Mouse (Mus musculus) embryo, embryonic 11.5 days (tissue): Measurements from ENCODE around the gene Nfkbid.

Source experiments
- DNase-seq: peaks from one replicate; pipeline ENCODE4 v3.0.0-alpha.2; 2012; ENCODE audit warnings: low read depth, low spot score

Gene Nfkbid

GRCm38 (mm10) chr7:30429327-30429726 is 7.8 kb downstream of the Nfkbid start:
- no peak for DNase-seq

GRCm38 (mm10) chr7:30430191-30430590 is 8.7 kb downstream of the Nfkbid start:
- no peak for DNase-seq

- DNase-seq, result no peak
Measured at GRCm38 (mm10) chr7:30431793-30432192, 10.3 kb downstream of the Nfkbid start.

GRCm38 (mm10) chr7:30434238-30434637 is 12.7 kb downstream of the Nfkbid start:
- DNase-seq, result no peak

GRCm38 (mm10) chr7:30434701-30435100 is 13.2 kb downstream of the Nfkbid start:
- no peak for DNase-seq

GRCm38 (mm10) chr7:30435156-30435555 is 13.6 kb downstream of the Nfkbid start:
- DNase-seq, result no peak

DNA sequence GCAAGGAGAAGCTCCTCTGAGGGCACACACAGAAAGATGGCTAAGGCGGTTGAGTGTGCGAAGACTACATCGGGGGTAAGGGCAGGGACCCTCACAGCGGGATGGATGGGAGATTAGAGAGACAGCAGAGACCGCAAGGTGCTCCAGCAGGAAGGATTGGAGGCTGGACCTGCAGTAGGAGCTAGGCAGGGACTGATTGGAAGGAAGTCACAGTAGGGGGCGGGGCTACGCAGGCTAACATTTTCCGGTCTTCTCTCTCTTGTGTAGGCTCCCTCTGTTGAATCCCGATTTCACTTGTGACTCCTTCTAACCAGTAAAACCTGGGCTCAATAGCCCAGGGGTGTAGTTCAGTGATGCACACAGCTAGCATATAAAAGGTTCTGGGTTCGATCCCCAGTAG is 15.3 kb downstream of the Nfkbid start:
- no peak for DNase-seq

- no peak for DNase-seq
Measured at GRCm38 (mm10) chr7:30439734-30440133, 18.2 kb downstream of the Nfkbid start.

DNA sequence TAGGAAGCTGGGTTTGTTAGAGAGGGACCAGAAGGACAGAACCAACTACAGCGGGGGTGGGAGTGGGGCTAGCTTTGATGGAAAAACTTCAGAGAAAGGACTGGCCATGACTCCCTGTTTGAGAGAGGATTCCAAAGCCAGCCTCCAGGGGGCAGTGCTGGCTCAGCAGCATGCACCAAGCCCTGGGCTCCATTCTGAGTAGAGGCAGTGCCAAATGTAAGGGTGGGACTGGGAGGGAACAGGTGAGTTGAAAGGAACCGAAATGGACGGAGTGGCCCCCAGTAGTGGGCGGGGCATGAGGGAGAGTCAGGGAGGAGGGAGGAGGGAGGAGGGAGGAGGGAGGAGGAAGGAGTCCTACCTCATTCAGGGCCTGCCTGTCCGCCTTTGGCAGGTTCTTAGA is 19.2 kb downstream of the Nfkbid start:
- no peak for DNase-seq

DNA sequence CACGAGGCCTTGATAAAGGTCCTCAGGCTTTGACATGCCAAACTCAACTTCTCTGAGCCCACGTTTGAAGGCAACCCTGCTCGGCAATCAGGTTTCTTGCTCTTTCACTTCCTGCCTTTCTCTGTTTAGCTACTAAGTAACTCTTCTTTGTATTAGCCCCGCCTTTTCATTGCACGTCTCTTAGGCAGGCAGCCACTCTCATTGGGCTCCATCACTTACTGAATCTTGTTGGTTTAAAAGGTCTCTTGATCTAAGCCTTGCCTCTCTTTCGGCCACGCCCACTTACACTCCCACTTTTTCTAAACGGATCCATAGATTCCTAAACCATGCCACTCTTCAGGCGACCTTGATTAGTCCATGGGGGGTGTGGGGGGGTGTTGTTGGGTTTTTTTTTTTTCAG is 22.2 kb downstream of the Nfkbid start:
- DNase-seq, result no peak

DNA sequence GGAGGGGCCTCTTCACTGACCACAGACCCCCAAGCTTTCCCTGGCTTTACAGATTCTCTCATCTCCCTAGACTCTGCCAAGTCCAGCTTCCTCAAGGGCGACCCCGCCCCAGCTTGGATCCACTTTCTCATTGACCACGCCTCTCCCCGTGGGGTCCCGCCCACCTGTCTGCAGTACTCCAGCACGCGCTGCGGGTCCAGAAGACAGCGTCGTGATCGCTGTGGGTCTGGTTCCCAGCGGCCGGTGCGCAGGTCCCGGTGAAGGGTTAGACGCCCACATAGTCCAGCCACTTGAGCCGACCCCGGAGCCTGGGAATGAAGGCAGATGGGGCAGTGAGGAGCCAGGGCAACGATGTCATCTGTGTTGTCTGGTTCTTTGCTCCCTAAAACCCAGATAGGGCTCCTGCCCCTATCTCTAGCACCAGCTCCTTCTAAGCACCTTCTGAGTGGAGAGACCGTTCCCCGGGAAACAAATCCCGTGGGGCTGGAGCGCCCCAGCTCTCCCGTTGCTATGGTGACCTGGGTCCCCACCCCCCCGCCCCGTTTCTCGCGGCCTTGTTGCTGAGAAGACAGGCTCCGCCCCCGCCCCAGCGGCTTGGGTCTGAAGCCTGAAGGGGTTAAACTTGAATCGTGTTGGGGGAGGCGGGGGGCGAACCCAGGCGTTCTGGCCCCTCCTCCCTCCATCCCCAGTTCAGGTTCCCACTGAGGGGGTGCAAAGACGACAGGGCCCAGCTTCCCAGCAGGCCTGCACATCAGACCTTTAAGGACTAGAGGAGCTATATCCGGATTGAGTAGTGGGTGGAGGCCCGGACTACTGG is 22.8 kb downstream of the Nfkbid start:
- DNase-seq, result no peak

GRCm38 (mm10) chr7:30444971-30445751 is 23.6 kb downstream of the Nfkbid start, which contains the start of gene Aplp1:
Aplp1 (minus strand) TSS chr7:30445535.
- DNase-seq, result no peak

GRCm38 (mm10) chr7:30450241-30450640 is 28.7 kb downstream of the Nfkbid start:
- no peak for DNase-seq

- DNase-seq, result no peak
Measured at GRCm38 (mm10) chr7:30453327-30453726, 31.8 kb downstream of the Nfkbid start.

- DNase-seq, result no peak
Measured at GRCm38 (mm10) chr7:30453766-30454165, 32.2 kb downstream of the Nfkbid start.

- no peak for DNase-seq
Measured at GRCm38 (mm10) chr7:30454259-30454658, 32.7 kb downstream of the Nfkbid start.

DNA sequence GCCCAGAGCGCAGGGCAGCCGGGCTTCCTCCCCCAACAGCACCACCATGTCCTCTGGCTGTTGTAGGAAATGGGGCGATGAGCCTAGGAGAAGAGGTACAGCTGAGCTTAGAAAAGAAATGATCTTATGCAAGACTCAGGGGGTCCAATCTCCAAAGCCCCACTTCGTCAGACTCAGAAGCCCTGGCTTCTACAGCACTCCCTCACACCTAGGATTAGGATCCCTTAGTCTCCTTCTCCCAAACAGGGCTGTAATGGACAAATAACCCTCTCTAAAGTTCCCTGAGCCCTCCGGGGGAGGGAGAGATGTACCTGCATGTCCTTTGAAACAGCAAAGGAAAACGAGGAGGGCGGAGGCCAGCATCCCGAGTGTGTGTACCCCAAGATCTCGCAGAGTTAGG is 35.0 kb downstream of the Nfkbid start:
- DNase-seq, result no peak

GRCm38 (mm10) chr7:30456911-30457628 is 35.5 kb downstream of the Nfkbid start:
- DNase-seq, result no peak

- DNase-seq, result no peak
Measured at GRCm38 (mm10) chr7:30457629-30458330, 36.2 kb downstream of the Nfkbid start, which contains the start of the genes Kirrel2 and Nphs1. Kirrel2 (minus strand) TSS chr7:30457690. Nphs1 (plus strand) TSS chr7:30458315.

- DNase-seq, result no peak
Measured at GRCm38 (mm10) chr7:30459484-30459883, 38.0 kb downstream of the Nfkbid start.

DNA sequence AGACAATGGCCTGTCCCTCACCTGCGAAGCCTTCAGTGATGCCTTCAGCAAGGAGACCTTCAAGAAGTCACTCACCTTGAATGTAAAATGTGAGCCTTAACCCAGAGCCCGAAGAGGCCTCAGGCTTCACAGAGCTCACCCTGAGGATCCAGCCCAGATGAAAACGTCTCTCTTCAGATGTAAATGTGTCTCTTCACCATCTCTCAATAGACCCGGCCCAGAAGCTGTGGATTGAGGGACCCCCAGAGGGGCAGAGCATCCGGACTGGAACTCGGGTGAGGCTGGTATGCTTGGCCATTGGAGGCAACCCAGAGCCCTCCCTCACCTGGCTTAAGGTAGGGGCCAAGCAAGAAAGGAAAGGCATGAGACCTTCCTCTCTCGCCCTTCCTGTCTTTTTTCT is 42.0 kb downstream of the Nfkbid start:
- no peak for DNase-seq
